Mouse (Mus musculus) lung, embryonic 16.5 days (tissue): Measurements from ENCODE around the gene Rgs9bp. TPM values are rescaled to one million over a fixed set of nuclear protein-coding genes. Genes with fewer than 3 reads are reported as not detected.
"Not testable (repeated sequence)": the region's sequence is repeated elsewhere in the genome, so short reads cannot be mapped to it uniquely, and the experiment has no call there.

Experiments
- ATAC-seq: fragments of 200-750 bp; cut with Nextera tagmentation; 2 replicates; pipeline ENCODE4 v1.8.0; 2017; ENCODE audit warnings: low read depth, mild to moderate bottlenecking, moderate library complexity
- H3K27ac ChIP-seq: fragments of 300-500 bp; sonication (generic); 2 replicates; pipeline ENCODE4 v1.5.1; 2014; ENCODE audit warnings: mild to moderate bottlenecking, control low read depth, low read length
- H3K27me3 ChIP-seq: fragments of 300-500 bp; sonication (generic); 2 replicates; pipeline ENCODE4 v1.6.1; 2014; ENCODE audit warnings: low read depth, low read length, mixed read lengths; ENCODE audit not compliant: control insufficient read depth, insufficient read depth
- H3K36me3 ChIP-seq: fragments of 300-500 bp; sonication (generic); 2 replicates; pipeline ENCODE4 v1.6.1; 2014; ENCODE audit warnings: low read length; ENCODE audit not compliant: control insufficient read depth, insufficient read depth
- H3K4me1 ChIP-seq: fragments of 300-500 bp; sonication (generic); replicated peaks from 2 replicates; pipeline ENCODE4 v1.6.1; 2014; ENCODE audit warnings: low read length, mixed read lengths; ENCODE audit not compliant: control insufficient read depth, insufficient read depth
- H3K4me2 ChIP-seq: fragments of 300-500 bp; sonication (generic); 2 replicates; pipeline ENCODE4 v1.6.1; 2014; ENCODE audit warnings: low read depth, low read length, control low read depth
- H3K4me3 ChIP-seq: fragments of 300-500 bp; sonication (generic); 2 replicates; pipeline ENCODE4 v1.5.1; 2014; ENCODE audit warnings: mild to moderate bottlenecking, low read length, control low read depth
- H3K9ac ChIP-seq: fragments of 300-500 bp; sonication (generic); 2 replicates; pipeline ENCODE4 v1.6.1; 2014; ENCODE audit warnings: low read length, control low read depth
- H3K9me3 ChIP-seq: fragments of 300-500 bp; sonication (generic); 2 replicates; pipeline ENCODE4 v1.6.1; 2016; ENCODE audit warnings: low read length; ENCODE audit not compliant: control insufficient read depth
- whole genome bisulfite sequencing: fragments of 180-500 bp; shearing (Covaris S2); extraction: QIAGEN DNeasy Blood & Tissue Kit; methylation state at CpG from one replicate; pipeline ENCODE4 v1.1.7; 2014; 5-methylcytosine and 5-hydroxymethylcytosine counted together
- polyA plus RNA-seq: library from polyadenylated mRNA; unstranded; fragments of >200 nt; fragmentation: Nextera tagmentation; extraction: Ambion mirVana; gene quantifications from 2 replicates; pipeline ENCODE4 v1.2.1, GENCODE M21; 2015

Rgs9bp gene
- polyA plus RNA-seq, 1 experiment from 2014 or later, result 0.06 TPM

DNA sequence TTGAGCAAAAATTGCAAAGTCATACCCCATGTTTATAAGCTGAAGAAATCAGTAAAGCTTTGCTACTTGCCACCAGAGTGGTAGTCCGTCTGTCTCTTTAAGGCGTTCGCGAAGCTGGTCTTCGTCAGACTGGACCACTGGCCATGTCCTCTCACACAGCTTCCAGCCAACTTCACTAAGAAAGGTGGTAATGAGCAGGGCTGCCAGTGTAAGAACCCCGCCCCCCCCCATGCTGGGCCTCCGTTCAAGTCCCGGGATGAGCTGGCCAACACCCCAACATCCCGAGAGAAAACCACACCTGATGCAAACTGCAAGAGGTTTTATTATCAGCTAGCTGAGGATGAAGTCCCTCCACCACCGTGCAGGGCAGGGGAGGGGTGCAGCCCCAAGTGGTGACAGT is 20.5 kb downstream of the Rgs9bp start:
- H3K4me2 ChIP-seq, H3K4me1 ChIP-seq, ATAC-seq, H3K27ac ChIP-seq, H3K27me3 ChIP-seq, H3K36me3 ChIP-seq, H3K9ac ChIP-seq, H3K4me3 ChIP-seq, H3K9me3 ChIP-seq: not testable (repeated sequence)
- 73% methylated on average over 10 of the region's 10 CpGs for whole genome bisulfite sequencing

DNA sequence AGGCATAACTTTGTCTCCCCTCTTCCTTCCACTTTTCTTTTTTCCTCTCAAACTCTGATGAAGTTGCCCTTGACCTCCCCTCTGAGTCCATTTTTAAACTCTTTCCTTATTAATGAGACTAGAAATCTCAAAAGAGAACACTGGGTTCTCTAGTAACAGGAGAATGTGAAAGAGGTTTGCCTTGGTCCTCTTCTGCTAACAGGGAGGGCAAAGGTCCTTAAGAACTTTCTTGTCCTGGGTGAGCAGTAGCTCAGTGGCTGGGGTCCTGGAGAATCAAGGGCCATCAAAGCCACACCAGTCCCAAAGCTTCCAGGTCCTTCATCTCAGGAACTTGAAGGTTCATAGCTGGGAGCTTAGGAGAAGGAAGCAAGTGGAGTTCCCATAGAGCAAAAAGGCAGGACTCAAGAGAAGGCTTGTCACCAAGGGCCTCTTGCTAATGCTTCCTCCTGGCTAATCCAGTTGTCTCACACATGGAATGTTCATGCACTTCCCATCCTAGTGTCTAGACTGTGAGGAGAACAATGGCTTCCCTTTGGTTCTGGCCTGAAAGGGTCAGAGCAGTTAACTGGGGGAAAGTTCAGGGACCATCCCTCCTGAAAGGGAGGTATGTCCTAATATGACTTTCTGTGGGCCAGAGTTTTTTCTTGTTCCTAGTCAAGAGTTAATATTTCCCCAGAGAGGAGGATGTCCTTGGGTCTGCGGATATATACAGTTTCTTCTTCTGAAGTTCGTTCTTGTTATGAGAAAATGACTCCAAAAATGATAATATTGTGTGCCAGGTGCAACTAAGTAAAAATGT is 21.1 kb downstream of the Rgs9bp start:
- Histone ChIP-seq H3K27ac (no peak overlapping the region), H3K36me3 (no peaks in the 10 kb centered on the region), H3K9ac (no peak overlapping the region), H3K4me2 (no peak overlapping the region), H3K4me3 (no peak overlapping the region), H3K27me3 (no peaks in the 10 kb centered on the region), H3K4me1 (no peaks in the 10 kb centered on the region), H3K9me3 (no peaks in the 10 kb centered on the region)
- ATAC-seq, result no peak
- WGBS, result 77% methylated on average over 2 of the region's 2 CpGs

DNA sequence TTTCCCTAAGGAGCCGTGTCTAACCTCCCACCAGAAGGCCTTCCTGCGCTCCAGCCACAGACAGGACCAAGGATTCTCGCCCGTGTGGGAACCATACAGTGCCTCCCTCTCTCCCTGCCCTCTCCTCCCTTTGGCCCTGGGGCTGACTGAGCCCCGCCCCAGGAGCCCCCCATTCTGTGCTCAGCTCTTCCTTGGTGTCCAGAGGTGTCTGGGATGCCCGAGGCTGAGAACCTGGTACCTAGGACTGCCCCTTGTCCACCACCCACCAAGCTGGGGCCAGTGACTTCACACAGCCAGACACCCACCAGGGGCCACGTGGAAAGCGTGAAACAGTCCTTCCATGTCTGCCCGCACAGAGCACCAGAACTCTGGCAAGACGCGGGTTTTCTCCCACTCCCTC is 22.3 kb downstream of the Rgs9bp start:
- Histone ChIP-seq H3K4me3 (no peak overlapping the region), H3K27ac (no peak overlapping the region)
- WGBS, result 57% methylated on average over 11 of the region's 11 CpGs

DNA sequence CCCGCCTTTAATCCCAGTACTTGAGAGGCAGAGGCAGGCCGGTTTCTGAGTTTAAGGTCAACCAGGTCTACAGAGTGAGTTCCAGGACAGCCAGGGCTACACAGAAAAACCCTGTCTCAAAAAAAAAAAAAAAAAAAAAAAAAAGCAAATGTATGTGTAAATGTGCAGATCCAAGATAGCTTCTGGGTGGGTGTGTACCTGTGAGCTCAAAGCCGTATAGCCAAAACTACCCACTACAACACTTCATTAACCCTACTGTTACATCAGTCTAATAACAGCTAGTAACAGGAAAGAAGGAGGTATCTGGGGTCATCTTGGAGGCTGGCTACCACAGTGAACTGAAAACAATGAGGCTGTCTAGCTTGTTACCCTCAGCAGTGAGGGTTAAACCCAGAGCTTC is 25.5 kb downstream of the Rgs9bp start:
- no peak overlapping the region for H3K9ac ChIP-seq
- no peaks in the 10 kb centered on the region for H3K9me3 ChIP-seq
- 82% methylated on average over 3 of the region's 3 CpGs for WGBS
- H3K36me3 ChIP-seq, result no peaks in the 10 kb centered on the region
- H3K27ac ChIP-seq, result no peak overlapping the region
- peaks cover 4% of the 10 kb centered on the region; the same call in 1 of the 2 replicates for H3K4me1 ChIP-seq
- H3K4me2 ChIP-seq, result no peak overlapping the region
- no peaks in the 10 kb centered on the region for H3K27me3 ChIP-seq
- no peak for ATAC-seq
- H3K4me3 ChIP-seq, result no peak overlapping the region

More for the DNA sequence above, 22.3 kb downstream of the Rgs9bp start:
- no peak for ATAC-seq
- no peaks in the 10 kb centered on the region for H3K4me1 ChIP-seq
- H3K9ac ChIP-seq, result no peak overlapping the region
- H3K27me3 ChIP-seq, result no peaks in the 10 kb centered on the region
- no peaks in the 10 kb centered on the region for H3K9me3 ChIP-seq
- no peak overlapping the region for H3K4me2 ChIP-seq
- no peaks in the 10 kb centered on the region for H3K36me3 ChIP-seq

DNA sequence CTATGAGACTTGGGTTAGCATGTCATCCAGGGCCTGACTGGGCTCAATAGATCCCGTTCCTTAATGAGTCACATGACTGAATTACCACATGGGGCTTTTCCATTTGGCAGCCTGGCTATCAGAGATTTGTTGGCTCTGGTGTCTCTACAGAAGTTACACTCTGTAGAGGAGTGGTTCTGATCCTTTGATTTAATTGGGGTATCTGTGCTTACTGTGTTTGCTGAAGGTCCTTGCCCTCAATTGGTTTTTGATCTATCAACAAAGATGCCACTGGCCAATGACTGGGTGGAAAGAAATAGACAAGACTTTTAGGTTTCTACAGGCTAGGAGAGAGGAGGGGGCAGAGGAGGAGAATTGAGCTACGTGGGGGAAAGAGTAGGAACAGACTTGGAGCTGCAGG is 26.7 kb downstream of the Rgs9bp start:
- no peak overlapping the region for H3K27ac ChIP-seq
- no peaks in the 10 kb centered on the region for H3K36me3 ChIP-seq
- no peak for ATAC-seq
- no peak overlapping the region for H3K4me2 ChIP-seq
- H3K4me1 ChIP-seq, result peaks cover 4% of the 10 kb centered on the region; the same call in 1 of the 2 replicates
- 52% methylated on average over 2 of the region's 2 CpGs for WGBS
- H3K9me3 ChIP-seq, result no peaks in the 10 kb centered on the region
- H3K27me3 ChIP-seq, result no peaks in the 10 kb centered on the region
- H3K9ac ChIP-seq, result no peak overlapping the region
- no peak overlapping the region for H3K4me3 ChIP-seq

DNA sequence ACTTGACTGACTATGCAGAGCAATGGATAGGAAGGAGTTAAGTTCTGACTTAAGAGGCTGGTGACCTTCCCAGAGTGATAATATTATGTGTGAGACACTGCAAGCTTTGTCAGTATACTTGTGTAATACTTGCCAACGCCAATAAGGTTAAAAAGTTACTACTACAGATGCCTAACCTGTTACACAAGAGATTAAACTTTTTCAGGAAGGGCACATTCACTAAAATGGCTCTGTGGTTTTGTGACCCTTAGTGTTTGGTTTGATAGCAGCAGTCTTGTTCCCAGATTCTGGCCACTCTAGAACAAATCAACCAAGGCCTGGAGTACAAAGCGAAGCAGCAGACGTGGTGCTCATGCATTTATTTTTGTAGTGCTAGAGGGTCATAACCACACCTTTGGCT is 27.8 kb downstream of the Rgs9bp start:
- Histone ChIP-seq H3K4me2 (no peak overlapping the region), H3K9ac (no peak overlapping the region), H3K27ac (no peak overlapping the region), H3K9me3 (no peaks in the 10 kb centered on the region), H3K4me3 (no peak overlapping the region), H3K27me3 (no peaks in the 10 kb centered on the region), H3K4me1 (peaks cover 4% of the 10 kb centered on the region; the same call in 1 of the 2 replicates), H3K36me3 (no peaks in the 10 kb centered on the region)
- 51% methylated on average over 3 of the region's 3 CpGs for WGBS
- no peak for ATAC-seq

DNA sequence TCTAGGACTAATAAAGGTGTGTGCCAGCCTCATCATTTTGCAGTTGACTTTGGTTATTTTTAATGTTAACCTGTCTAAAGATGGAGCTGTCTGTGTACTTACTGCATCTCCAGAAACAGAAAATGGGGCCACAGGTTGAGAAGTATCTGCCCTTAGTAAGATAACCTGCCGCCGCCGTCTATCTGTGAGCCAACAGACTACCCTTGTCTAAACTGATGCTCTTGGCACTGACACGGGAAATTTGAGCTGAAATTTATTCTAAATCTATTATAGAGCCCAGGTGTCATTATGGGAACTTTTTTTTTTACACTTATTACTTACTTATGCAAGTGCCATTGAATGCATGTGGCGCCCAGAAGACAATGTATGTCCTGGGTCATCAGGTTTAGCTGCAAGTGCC is 28.5 kb downstream of the Rgs9bp start:
- H3K27me3 ChIP-seq, result no peaks in the 10 kb centered on the region
- no peak overlapping the region for H3K4me2 ChIP-seq
- H3K9ac ChIP-seq, result no peak overlapping the region
- H3K9me3 ChIP-seq, result no peaks in the 10 kb centered on the region
- whole genome bisulfite sequencing, result 78% methylated on average over 5 of the region's 5 CpGs
- no peak for ATAC-seq
- no peaks in the 10 kb centered on the region for H3K36me3 ChIP-seq
- H3K4me3 ChIP-seq, result no peak overlapping the region
- peaks cover 4% of the 10 kb centered on the region; the same call in 1 of the 2 replicates for H3K4me1 ChIP-seq
- H3K27ac ChIP-seq, result no peak overlapping the region

DNA sequence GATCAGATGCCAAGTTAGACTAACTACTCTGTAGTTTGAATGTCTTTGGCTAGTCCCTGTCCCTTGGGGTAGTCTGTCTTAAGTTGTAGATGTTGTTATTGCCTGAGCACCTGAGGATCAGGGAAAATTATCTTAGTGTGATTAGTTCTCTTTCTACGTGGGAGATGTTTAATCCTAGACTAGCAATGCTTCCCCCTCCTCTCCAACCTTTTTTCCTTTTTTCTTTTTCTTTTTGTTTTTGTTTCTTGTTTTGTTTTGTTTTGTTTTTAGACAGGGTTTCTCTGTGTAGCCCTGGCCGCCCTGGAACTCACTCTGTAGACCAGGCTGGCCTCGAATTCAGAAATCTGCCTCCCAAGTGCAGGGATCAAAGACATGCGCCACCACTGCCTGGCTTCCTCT is 29.2 kb downstream of the Rgs9bp start, which contains the start of gene Nudt19:
Nudt19 (minus strand) TSS at position 100 of the 399 bp plus-strand sequence.
- no peak for ATAC-seq

DNA sequence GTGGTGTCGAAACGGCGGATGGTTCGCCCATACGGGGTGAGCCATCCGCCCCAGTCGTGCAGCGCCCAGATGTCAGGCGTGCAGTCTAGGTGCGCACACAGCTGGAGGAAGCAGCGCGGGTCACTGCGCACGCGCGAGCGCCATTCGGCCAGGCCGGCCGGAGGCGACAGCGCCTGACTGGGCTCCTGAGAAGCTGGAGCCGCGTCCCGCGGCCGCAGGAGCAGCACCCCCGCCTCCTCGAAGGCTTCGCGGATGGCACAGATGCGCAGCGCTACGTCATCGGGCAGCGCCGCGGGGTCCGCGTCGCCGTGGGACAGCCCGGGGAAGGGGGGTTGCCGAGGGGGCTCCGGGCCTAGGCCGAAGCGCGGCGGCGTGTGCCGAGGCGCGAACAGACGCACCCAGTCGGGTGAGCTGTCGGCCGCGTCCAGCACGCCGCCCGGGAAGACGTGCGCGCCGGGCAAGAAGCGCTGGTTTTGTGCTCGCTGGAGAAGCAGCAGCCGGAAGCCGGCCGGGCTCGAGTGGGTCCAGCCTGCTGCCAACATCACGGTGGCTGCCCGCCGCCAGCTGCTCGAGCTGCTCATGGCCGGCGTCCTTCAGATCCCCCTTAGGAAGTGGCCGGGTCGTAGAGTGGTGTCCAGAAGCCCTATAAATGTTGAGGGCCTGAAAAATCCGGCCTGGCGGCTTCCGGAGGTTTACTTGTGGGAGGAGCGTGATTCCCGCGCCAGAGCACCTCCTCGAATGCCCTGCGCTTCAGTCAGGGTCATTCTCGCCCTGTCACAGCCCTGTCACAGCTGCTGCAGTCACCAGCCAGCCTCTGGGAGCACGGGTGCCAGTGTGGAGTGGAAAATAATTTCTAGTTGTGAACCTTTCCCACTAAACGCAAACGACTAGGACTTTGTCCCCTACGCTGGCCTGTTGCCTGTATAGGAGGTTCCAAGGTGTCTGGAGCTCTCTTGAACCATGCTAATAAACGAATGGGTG is 29.9 kb downstream of the Rgs9bp start:
- Histone ChIP-seq H3K4me1 (peaks cover 4% of the 10 kb centered on the region; the same call in 1 of the 2 replicates), H3K4me2 (peak overlapping the region; percentile 99), H3K27ac (peak overlapping the region; percentile 97), H3K9me3 (no peaks in the 10 kb centered on the region), H3K36me3 (peaks cover under 1% of the 10 kb centered on the region; the same call in 1 of the 2 replicates), H3K27me3 (no peaks in the 10 kb centered on the region), H3K9ac (peak overlapping the region; percentile 95), H3K4me3 (peak overlapping the region; percentile 83)
- under 1% methylated on average over 73 of the region's 93 CpGs for WGBS
- peak; percentile 94 for ATAC-seq

More for the DNA sequence above, 29.2 kb downstream of the Rgs9bp start, which contains the start of gene Nudt19:
- H3K27me3 ChIP-seq, result no peaks in the 10 kb centered on the region
- H3K9ac ChIP-seq, result peak within 1 kb of the TSS; percentile 95
- H3K27ac ChIP-seq, result peak within 1 kb of the TSS; percentile 97
- no peaks in the 10 kb centered on the region for H3K36me3 ChIP-seq
- WGBS, result 55% methylated on average over 4 of the region's 4 CpGs
- H3K9me3 ChIP-seq, result no peaks in the 10 kb centered on the region
- peaks cover 4% of the 10 kb centered on the region; the same call in 1 of the 2 replicates for H3K4me1 ChIP-seq
- peak within 1 kb of the TSS; percentile 83 for H3K4me3 ChIP-seq
- H3K4me2 ChIP-seq, result peak within 1 kb of the TSS; percentile 99
